Mouse (Mus musculus) spleen, adult 2 months (tissue): ENCODE measurements at regions not wholly inside any gene's neighbourhood (a gene's known extent, or its start where the extent isn't known, plus 50 kb on each side); places are given as distances from the start of the nearest gene placed in this dataset.

ENCODE experiments used
- CTCF ChIP-seq: fragments of 200-500 bp; IDR thresholded peaks from 2 replicates; pipeline ENCODE4 v1.5.1; 2011; ENCODE audit warnings: mild to moderate bottlenecking, inconsistent platforms; ENCODE audit not compliant: insufficient read depth, insufficient read length, insufficient replicate concordance; ENCODE audit errors: extremely low read depth
- POLR2A ChIP-seq: fragments of 200-500 bp; IDR thresholded peaks from 2 replicates; pipeline ENCODE4 v1.6.1; 2011; ENCODE audit warnings: low read depth, low read length, inconsistent platforms

- TF ChIP-seq POLR2A (no peak), CTCF (no peak)
Observed at GRCm38 (mm10) chr17:10044336-10044735, 275.3 kb downstream of the Qk start.
